Mouse (Mus musculus): ENCODE data around the gene Tchp.

Gene Tchp

GRCm38 (mm10) chr5:114707265-114708068 is at the start of gene Tchp:
Gene Tchp (plus strand): TSS chr5:114707760.
- DNase-seq (ENCODE audit: low read depth): peak; percentile 97

- no peak for DNase-seq (ENCODE audit: low read depth)
Observed at GRCm38 (mm10) chr5:114658255-114658654, 49.3 kb upstream of the Tchp start, which contains the start of gene Trpv4. Gene Trpv4 (minus strand): TSS chr5:114658421.

GRCm38 (mm10) chr5:114661029-114661428 is 46.5 kb upstream of the Tchp start:
- no peak for DNase-seq (ENCODE audit: low read depth)

- no peak for DNase-seq (ENCODE audit: low read depth)
Observed at GRCm38 (mm10) chr5:114664139-114664538, 43.4 kb upstream of the Tchp start.

GRCm38 (mm10) chr5:114664750-114665149 is 42.8 kb upstream of the Tchp start:
- DNase-seq (ENCODE audit: low read depth): no peak

- DNase-seq (ENCODE audit: low read depth): no peak
Observed at GRCm38 (mm10) chr5:114666659-114667058, 40.9 kb upstream of the Tchp start.

- peak; percentile 99 for DNase-seq (ENCODE audit: low read depth)
Observed at GRCm38 (mm10) chr5:114667228-114667856, 40.2 kb upstream of the Tchp start.

- no peak for DNase-seq (ENCODE audit: low read depth)
Observed at GRCm38 (mm10) chr5:114669014-114669413, 38.5 kb upstream of the Tchp start.

- no peak for DNase-seq (ENCODE audit: low read depth)
Observed at GRCm38 (mm10) chr5:114673114-114673513, 34.4 kb upstream of the Tchp start.

GRCm38 (mm10) chr5:114674594-114674993 is 33.0 kb upstream of the Tchp start:
- DNase-seq (ENCODE audit: low read depth): no peak

GRCm38 (mm10) chr5:114679841-114680591 is 27.5 kb upstream of the Tchp start:
- DNase-seq (ENCODE audit: low read depth): no peak

- peak; percentile 70 for DNase-seq (ENCODE audit: low read depth)
Observed at GRCm38 (mm10) chr5:114680676-114681285, 26.8 kb upstream of the Tchp start.

GRCm38 (mm10) chr5:114681717-114682116 is 25.8 kb upstream of the Tchp start:
- DNase-seq (ENCODE audit: low read depth): no peak

- no peak for DNase-seq (ENCODE audit: low read depth)
Observed at GRCm38 (mm10) chr5:114685986-114686385, 21.6 kb upstream of the Tchp start.

GRCm38 (mm10) chr5:114686726-114687210 is 20.8 kb upstream of the Tchp start:
- no peak for DNase-seq (ENCODE audit: low read depth)

- peak; percentile 59 for DNase-seq (ENCODE audit: low read depth)
Observed at GRCm38 (mm10) chr5:114687901-114688300, 19.7 kb upstream of the Tchp start.

GRCm38 (mm10) chr5:114688703-114689102 is 18.9 kb upstream of the Tchp start:
- no peak for DNase-seq (ENCODE audit: low read depth)

- DNase-seq (ENCODE audit: low read depth): peak; percentile 73
Observed at GRCm38 (mm10) chr5:114689700-114690366, 17.7 kb upstream of the Tchp start.

- peak; percentile 97 for DNase-seq (ENCODE audit: low read depth)
Observed at GRCm38 (mm10) chr5:114690633-114691567, 16.7 kb upstream of the Tchp start, which contains the start of gene Gltp. Gene Gltp (minus strand): TSS chr5:114690984.

GRCm38 (mm10) chr5:114695775-114696174 is 11.8 kb upstream of the Tchp start:
- peak; percentile 67 for DNase-seq (ENCODE audit: low read depth)

All from induced T-regulatory cell, adult 2 months (primary cell).